Mouse (Mus musculus): ENCODE results near the gene Prcd. TPM values are rescaled to one million over a fixed set of nuclear protein-coding genes. Genes with fewer than 3 reads are reported as not detected.

Gene Prcd
- not detected for total RNA-seq (2023)

DNA sequence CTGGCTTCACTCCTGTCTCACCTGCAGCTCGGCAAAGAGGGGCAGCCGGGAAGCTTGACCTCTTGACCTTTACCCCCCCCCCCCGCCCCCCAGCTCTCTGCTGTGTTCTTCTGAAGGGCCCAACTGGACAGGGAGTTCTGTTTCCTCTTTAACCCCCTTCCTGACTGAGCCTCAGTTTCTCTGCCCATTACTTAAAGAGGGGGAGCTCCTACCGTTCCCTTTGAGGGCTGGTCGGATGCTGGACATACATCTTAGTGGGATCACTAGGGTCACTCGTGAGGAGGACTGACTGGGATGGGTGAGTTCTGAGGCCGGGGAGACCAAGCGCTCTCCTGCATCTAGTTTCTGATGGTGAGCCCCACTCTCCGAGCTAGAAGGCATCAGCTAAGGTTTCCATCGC lies at the start of gene Prcd:
Gene Prcd (plus strand): TSS at position 301 of the 400 bp plus-strand sequence.

GRCm38 (mm10) chr11:116626299-116627071 lies 26.8 kb upstream of the Prcd start, which contains the start of gene Rhbdf2:
Rhbdf2 (minus strand) TSS chr11:116627019.

DNA sequence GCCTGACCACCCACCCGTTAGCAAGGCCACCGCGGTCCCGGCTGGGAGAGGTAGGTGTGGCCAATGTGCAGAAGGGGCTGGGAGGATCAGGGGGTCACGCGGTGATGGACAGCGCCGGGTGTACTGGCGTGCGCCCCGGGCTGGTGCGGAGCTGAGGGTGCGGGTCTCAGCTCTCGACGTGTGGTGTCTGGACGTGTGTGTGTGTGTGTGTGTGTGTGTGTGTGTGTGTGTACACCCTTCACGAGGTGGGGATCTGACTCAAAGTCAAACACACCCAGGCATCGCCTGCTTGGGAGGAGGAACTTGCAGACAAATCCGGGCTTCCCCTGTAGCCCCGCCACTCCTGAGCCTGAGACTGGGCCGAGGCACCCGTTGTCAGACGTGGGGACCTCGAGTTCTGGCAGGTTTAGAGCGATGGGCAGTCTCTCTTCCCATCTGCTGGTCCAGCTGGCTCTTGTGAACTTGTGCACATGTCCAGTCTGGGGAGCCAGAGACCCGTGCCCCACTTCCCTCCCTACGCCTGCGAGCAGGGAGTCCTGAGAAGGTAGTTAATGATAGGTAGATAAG lies 1.0 kb downstream of the Prcd start, which contains the start of gene Cygb:
Gene Cygb (minus strand): TSS at position 59 of the 567 bp plus-strand sequence.

Other genes starting within 250 kb of the Prcd start
- 13.9 TPM for gene Rnf157, start 240.5 kb upstream of the Prcd start, total RNA-seq (2023)
- gene Ubald2, start 219.4 kb upstream of the Prcd start, total RNA-seq (2023), result 149 TPM
- 0.73 TPM for gene Qrich2, start 187.3 kb upstream of the Prcd start, total RNA-seq (2023)
- gene Prpsap1, start 159.3 kb upstream of the Prcd start, total RNA-seq (2023), result 63.7 TPM
- 0.32 TPM for gene Sphk1, start 122.6 kb upstream of the Prcd start, total RNA-seq (2023)
- gene Ube2o, start 72.1 kb upstream of the Prcd start, total RNA-seq (2023), result 26.8 TPM
- gene Aanat, start 67.1 kb upstream of the Prcd start, total RNA-seq (2023), result not detected
- 18.9 TPM for gene Rhbdf2, start 26.5 kb upstream of the Prcd start, total RNA-seq (2023)
- gene Cygb, start 779 bp downstream of the Prcd start, total RNA-seq (2023), result not detected
- gene St6galnac1, start 122.0 kb downstream of the Prcd start, total RNA-seq (2023), result not detected
- not detected for gene Mxra7, start 174.5 kb downstream of the Prcd start, total RNA-seq (2023)
- 51.0 TPM for gene Mettl23, start 189.7 kb downstream of the Prcd start, total RNA-seq (2023)
- 54.8 TPM for gene Jmjd6, start 189.9 kb downstream of the Prcd start, total RNA-seq (2023)
- 10.8 TPM for gene Mfsd11, start 198.9 kb downstream of the Prcd start, total RNA-seq (2023)
- 401 TPM for gene Srsf2, start 199.6 kb downstream of the Prcd start, total RNA-seq (2023)